Mouse (Mus musculus) forebrain, embryonic 10.5 days (tissue): ENCODE measurements around the gene Adh1. TPM values are rescaled to one million over a fixed set of nuclear protein-coding genes. Genes with fewer than 3 reads are reported as not detected.

Experiments
- DNase-seq: peaks from one replicate; pipeline ENCODE4 v3.0.0-alpha.2; 2017; ENCODE audit warnings: low spot score; ENCODE audit errors: extremely low spot score
- H3K27ac ChIP-seq: fragments of 300-500 bp; sonication (generic); 2 replicates; pipeline ENCODE4 v1.5.1; 2016; ENCODE audit warnings: mild to moderate bottlenecking
- H3K27me3 ChIP-seq: fragments of 300-500 bp; sonication (generic); 2 replicates; pipeline ENCODE4 v1.6.1; 2016; ENCODE audit warnings: mild to moderate bottlenecking; ENCODE audit not compliant: poor library complexity, severe bottlenecking
- H3K36me3 ChIP-seq: fragments of 300-500 bp; sonication (generic); replicated peaks from 2 replicates; pipeline ENCODE4 v1.6.1; 2016; ENCODE audit warnings: mild to moderate bottlenecking, moderate library complexity
- H3K4me1 ChIP-seq: fragments of 300-500 bp; sonication (generic); 2 replicates; pipeline ENCODE4 v1.6.1; 2016
- H3K4me3 ChIP-seq: fragments of 300-500 bp; sonication (generic); 2 replicates; pipeline ENCODE4 v1.5.1; 2016; ENCODE audit warnings: mild to moderate bottlenecking, moderate library complexity
- H3K9me3 ChIP-seq: fragments of 300-500 bp; sonication (generic); 2 replicates; pipeline ENCODE4 v1.6.1; 2016; ENCODE audit warnings: mild to moderate bottlenecking, moderate library complexity
- WGBS: fragments of 180-500 bp; shearing (Covaris S2); methylation state at CpG from one replicate; pipeline ENCODE4 v1.1.7; 2016; 5-methylcytosine and 5-hydroxymethylcytosine counted together
- polyA plus RNA-seq: library from polyadenylated mRNA; unstranded; fragments of >200 nt; fragmentation: Nextera tagmentation; extraction: Ambion mirVana; gene quantifications from 2 replicates; pipeline ENCODE4 v1.2.1, GENCODE M21; 2016

Adh1 gene
- polyA plus RNA-seq, 1 experiment from 2014 or later = 0.17 TPM

GRCm38 (mm10) chr3:138271297-138271696 lies 10.5 kb downstream of the Adh1 start:
- no peak overlapping the region for H3K4me3 ChIP-seq
- H3K27ac ChIP-seq = no peak overlapping the region
- no peaks in the 10 kb centered on the region for H3K9me3 ChIP-seq
- 91% methylated on average over 2 of the region's 2 CpGs for WGBS
- no peaks in the 10 kb centered on the region for H3K4me1 ChIP-seq
- H3K27me3 ChIP-seq = no peaks in the 10 kb centered on the region
- no peak for DNase-seq
- no peaks in the 10 kb centered on the region for H3K36me3 ChIP-seq

GRCm38 (mm10) chr3:138273080-138273479 lies 12.3 kb downstream of the Adh1 start:
- no peaks in the 10 kb centered on the region for H3K27me3 ChIP-seq
- H3K4me1 ChIP-seq = no peaks in the 10 kb centered on the region
- H3K4me3 ChIP-seq = no peak overlapping the region
- H3K9me3 ChIP-seq = no peaks in the 10 kb centered on the region
- 86% methylated on average over 7 of the region's 7 CpGs for WGBS
- H3K27ac ChIP-seq = no peak overlapping the region
- DNase-seq = no peak
- no peaks in the 10 kb centered on the region for H3K36me3 ChIP-seq

GRCm38 (mm10) chr3:138275100-138275499 lies 14.3 kb downstream of the Adh1 start:
- H3K9me3 ChIP-seq = no peaks in the 10 kb centered on the region
- no peaks in the 10 kb centered on the region for H3K4me1 ChIP-seq
- 93% methylated on average over 3 of the region's 3 CpGs for WGBS
- no peaks in the 10 kb centered on the region for H3K27me3 ChIP-seq
- no peaks in the 10 kb centered on the region for H3K36me3 ChIP-seq
- DNase-seq = no peak
- H3K4me3 ChIP-seq = no peak overlapping the region
- H3K27ac ChIP-seq = no peak overlapping the region

- H3K27ac ChIP-seq = no peak overlapping the region
- H3K9me3 ChIP-seq = no peaks in the 10 kb centered on the region
- DNase-seq = no peak
- peaks cover 8% of the 10 kb centered on the region for H3K4me1 ChIP-seq
- no peak overlapping the region for H3K4me3 ChIP-seq
- no peaks in the 10 kb centered on the region for H3K36me3 ChIP-seq
- 76% methylated on average over 9 of the region's 9 CpGs for WGBS
- no peaks in the 10 kb centered on the region for H3K27me3 ChIP-seq
Observed at GRCm38 (mm10) chr3:138282556-138282955, 21.8 kb downstream of the Adh1 start.

- H3K27ac ChIP-seq = no peak overlapping the region
- H3K9me3 ChIP-seq = no peaks in the 10 kb centered on the region
- no peaks in the 10 kb centered on the region for H3K27me3 ChIP-seq
- 96% methylated on average over 1 of the region's 1 CpGs for WGBS
- H3K4me1 ChIP-seq = peaks cover 8% of the 10 kb centered on the region
- H3K4me3 ChIP-seq = no peak overlapping the region
- H3K36me3 ChIP-seq = no peaks in the 10 kb centered on the region
- DNase-seq = no peak
Observed at GRCm38 (mm10) chr3:138283831-138284230, 23.0 kb downstream of the Adh1 start.

- no peak overlapping the region for H3K27ac ChIP-seq
- no peak for DNase-seq
- no peaks in the 10 kb centered on the region for H3K36me3 ChIP-seq
- H3K4me1 ChIP-seq = peaks cover 8% of the 10 kb centered on the region
- WGBS = 86% methylated on average over 7 of the region's 7 CpGs
- no peak overlapping the region for H3K4me3 ChIP-seq
- H3K9me3 ChIP-seq = no peaks in the 10 kb centered on the region
- no peaks in the 10 kb centered on the region for H3K27me3 ChIP-seq
Observed at GRCm38 (mm10) chr3:138285986-138286385, 25.2 kb downstream of the Adh1 start.

GRCm38 (mm10) chr3:138287686-138288085 lies 26.9 kb downstream of the Adh1 start:
- 91% methylated on average over 4 of the region's 4 CpGs for WGBS

GRCm38 (mm10) chr3:138290672-138291071 lies 29.9 kb downstream of the Adh1 start:
- no peaks in the 10 kb centered on the region for H3K27me3 ChIP-seq
- H3K9me3 ChIP-seq = peaks cover 5% of the 10 kb centered on the region
- no peak overlapping the region for H3K27ac ChIP-seq
- H3K36me3 ChIP-seq = no peaks in the 10 kb centered on the region
- no peak overlapping the region for H3K4me3 ChIP-seq
- WGBS = 66% methylated on average over 2 of the region's 2 CpGs
- DNase-seq = no peak
- no peaks in the 10 kb centered on the region for H3K4me1 ChIP-seq

More at GRCm38 (mm10) chr3:138287686-138288085, 26.9 kb downstream of the Adh1 start:
- peaks cover under 1% of the 10 kb centered on the region; the same call in 1 of the 2 replicates for H3K4me1 ChIP-seq
- no peak for DNase-seq
- H3K4me3 ChIP-seq = no peak overlapping the region
- no peaks in the 10 kb centered on the region for H3K36me3 ChIP-seq
- H3K27ac ChIP-seq = no peak overlapping the region
- H3K9me3 ChIP-seq = no peaks in the 10 kb centered on the region
- H3K27me3 ChIP-seq = no peaks in the 10 kb centered on the region

GRCm38 (mm10) chr3:138291529-138292117 lies 30.8 kb downstream of the Adh1 start:
- no peaks in the 10 kb centered on the region for H3K27me3 ChIP-seq
- H3K36me3 ChIP-seq = no peaks in the 10 kb centered on the region
- H3K4me3 ChIP-seq = no peak overlapping the region
- WGBS = 94% methylated on average over 4 of the region's 4 CpGs
- DNase-seq = no peak
- H3K4me1 ChIP-seq = no peaks in the 10 kb centered on the region
- peaks cover 5% of the 10 kb centered on the region for H3K9me3 ChIP-seq
- no peak overlapping the region for H3K27ac ChIP-seq

- H3K9me3 ChIP-seq = peaks cover 14% of the 10 kb centered on the region
- 89% methylated on average over 7 of the region's 7 CpGs for WGBS
Observed at GRCm38 (mm10) chr3:138293298-138293895, 32.6 kb downstream of the Adh1 start.

GRCm38 (mm10) chr3:138300130-138300529 lies 39.3 kb downstream of the Adh1 start:
- Histone ChIP-seq H3K4me3 (no peak overlapping the region), H3K4me1 (peaks cover 9% of the 10 kb centered on the region; the same call in 1 of the 2 replicates), H3K27ac (no peak overlapping the region), H3K9me3 (peaks cover 18% of the 10 kb centered on the region), H3K27me3 (no peaks in the 10 kb centered on the region), H3K36me3 (no peaks in the 10 kb centered on the region)
- 89% methylated on average over 9 of the region's 9 CpGs for WGBS
- DNase-seq = no peak

More at GRCm38 (mm10) chr3:138293298-138293895, 32.6 kb downstream of the Adh1 start:
- Histone ChIP-seq H3K36me3 (no peaks in the 10 kb centered on the region), H3K27ac (no peak overlapping the region), H3K27me3 (no peaks in the 10 kb centered on the region), H3K4me3 (no peak overlapping the region), H3K4me1 (no peaks in the 10 kb centered on the region)
- DNase-seq = no peak

GRCm38 (mm10) chr3:138302676-138303075 lies 41.9 kb downstream of the Adh1 start:
- no peaks in the 10 kb centered on the region for H3K27me3 ChIP-seq
- no peak overlapping the region for H3K4me3 ChIP-seq
- no peaks in the 10 kb centered on the region for H3K36me3 ChIP-seq
- WGBS = 79% methylated on average over 4 of the region's 4 CpGs
- no peak overlapping the region for H3K27ac ChIP-seq
- peaks cover 11% of the 10 kb centered on the region; the same call in 1 of the 2 replicates for H3K9me3 ChIP-seq
- peaks cover 15% of the 10 kb centered on the region for H3K4me1 ChIP-seq
- no peak for DNase-seq

GRCm38 (mm10) chr3:138303771-138304488 lies 43.1 kb downstream of the Adh1 start:
- Histone ChIP-seq H3K27me3 (no peaks in the 10 kb centered on the region), H3K9me3 (peaks cover 2% of the 10 kb centered on the region; the same call in 1 of the 2 replicates), H3K27ac (no peak overlapping the region), H3K4me1 (peaks cover 15% of the 10 kb centered on the region), H3K36me3 (no peaks in the 10 kb centered on the region), H3K4me3 (no peak overlapping the region)
- no peak for DNase-seq
- WGBS = 92% methylated on average over 6 of the region's 6 CpGs
